Mouse (Mus musculus): ENCODE data around the gene Cybrd1. TPM values are rescaled to one million over a fixed set of nuclear protein-coding genes. Genes with fewer than 3 reads are reported as not detected.

The Cybrd1 gene
- 1.2 TPM for total RNA-seq (2023)

DNA sequence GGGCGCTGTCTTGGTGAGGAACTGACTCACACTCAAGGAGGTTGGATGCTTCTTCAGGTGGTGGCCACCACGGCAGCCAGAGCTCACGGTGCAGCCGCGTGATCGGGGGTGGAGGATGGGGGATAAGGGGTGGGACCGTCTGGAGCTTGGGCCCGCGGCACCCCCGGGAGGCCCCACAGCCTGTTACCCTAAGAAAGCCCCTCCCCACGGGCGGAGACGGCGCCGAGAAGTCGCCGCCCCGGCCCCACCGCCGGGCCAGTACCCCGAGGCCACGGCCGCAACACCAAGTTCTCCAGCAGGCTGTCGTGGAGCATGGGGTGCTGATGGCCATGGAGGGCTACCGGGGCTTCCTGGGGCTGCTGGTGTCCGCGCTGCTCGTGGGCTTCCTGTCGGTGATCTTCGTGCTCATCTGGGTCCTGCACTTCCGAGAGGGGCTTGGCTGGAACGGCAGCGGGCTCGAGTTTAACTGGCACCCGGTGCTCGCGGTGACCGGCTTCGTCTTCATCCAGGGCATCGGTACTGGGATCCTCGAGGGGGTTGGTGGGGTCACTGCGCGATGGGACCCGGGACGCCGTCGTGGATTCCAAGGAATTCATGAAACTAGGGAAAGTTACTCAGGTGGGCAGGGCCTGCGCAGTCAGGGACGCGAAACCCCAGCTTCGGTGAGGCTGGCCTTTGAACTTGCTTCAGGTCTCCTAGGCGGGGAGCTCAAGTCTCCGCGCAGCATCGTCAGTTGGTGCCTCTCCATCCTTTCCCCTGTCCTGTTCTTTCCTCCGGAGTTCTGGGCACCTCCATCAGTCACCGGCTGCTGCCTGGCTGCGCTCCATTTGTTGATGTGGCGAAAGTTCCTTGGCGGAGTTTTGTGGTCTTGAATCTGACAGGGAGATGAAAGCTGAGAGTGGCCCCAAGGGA lies at the start of gene Cybrd1:
Gene Cybrd1, plus strand, starts transcription at position 127 of the 912 bp plus-strand sequence.

Other genes with a start within 250 kb of the Cybrd1 start
- 21.3 TPM for gene Dcaf17, start 62.6 kb upstream of the Cybrd1 start, total RNA-seq (2023)
- 30.1 TPM for gene Mettl8, start 62.3 kb upstream of the Cybrd1 start, total RNA-seq (2023)
- 63.9 TPM for gene Dync1i2, start 93.8 kb downstream of the Cybrd1 start, total RNA-seq (2023)
- gene Slc25a12, start 249.8 kb downstream of the Cybrd1 start, total RNA-seq (2023), result 64.9 TPM